Mouse (Mus musculus): Measurements from ENCODE around the gene Gm10277.
"Not testable (repeated sequence)": the region's sequence is repeated elsewhere in the genome, so short reads cannot be mapped to it uniquely, and the experiment has no call there.

Gm10277 gene

GRCm38 (mm10) chr11:77771879-77772713 is 15.5 kb downstream of the Gm10277 start:
- ATAC-seq (ENCODE audit: low TSS enrichment) = no peak

- no peak for ATAC-seq (ENCODE audit: low TSS enrichment)
Measured at GRCm38 (mm10) chr11:77770346-77770745, 17.2 kb downstream of the Gm10277 start.

GRCm38 (mm10) chr11:77769496-77769895 is 18.1 kb downstream of the Gm10277 start:
- no peak for ATAC-seq (ENCODE audit: low TSS enrichment)

- ATAC-seq (ENCODE audit: low TSS enrichment) = peak; percentile 42
Measured at GRCm38 (mm10) chr11:77766351-77767001, 21.1 kb downstream of the Gm10277 start.

GRCm38 (mm10) chr11:77765459-77765777 is 22.1 kb downstream of the Gm10277 start:
- ATAC-seq (ENCODE audit: low TSS enrichment) = no peak

- peak; percentile 50; the same call in 1 of the 2 replicates for ATAC-seq (ENCODE audit: low TSS enrichment)
Measured at GRCm38 (mm10) chr11:77764694-77765458, 22.7 kb downstream of the Gm10277 start.

- 0 out of 2 replicates have a peak, but pooled peaks have one; percentile 8 for ATAC-seq (ENCODE audit: low TSS enrichment)
Measured at GRCm38 (mm10) chr11:77763673-77764340, 23.7 kb downstream of the Gm10277 start.

- ATAC-seq (ENCODE audit: low TSS enrichment) = peak; percentile 59
Measured at GRCm38 (mm10) chr11:77762783-77763672, 24.5 kb downstream of the Gm10277 start, which contains the start of gene Myo18a. TSS of gene Myo18a (plus strand) at chr11:77763246.

GRCm38 (mm10) chr11:77760031-77760430 is 27.5 kb downstream of the Gm10277 start:
- no peak for ATAC-seq (ENCODE audit: low TSS enrichment)

GRCm38 (mm10) chr11:77753469-77753868 is 34.1 kb downstream of the Gm10277 start:
- ATAC-seq (ENCODE audit: low TSS enrichment) = no peak

GRCm38 (mm10) chr11:77752525-77752924 is 35.0 kb downstream of the Gm10277 start:
- no peak for ATAC-seq (ENCODE audit: low TSS enrichment)

- ATAC-seq (ENCODE audit: low TSS enrichment) = no peak
Measured at GRCm38 (mm10) chr11:77748996-77749395, 38.6 kb downstream of the Gm10277 start.

- ATAC-seq (ENCODE audit: low TSS enrichment) = not testable (repeated sequence)
Measured at GRCm38 (mm10) chr11:77747103-77747502, 40.4 kb downstream of the Gm10277 start.

- ATAC-seq (ENCODE audit: low TSS enrichment) = no peak
Measured at GRCm38 (mm10) chr11:77746652-77747051, 40.9 kb downstream of the Gm10277 start.

GRCm38 (mm10) chr11:77743966-77744365 is 43.6 kb downstream of the Gm10277 start:
- ATAC-seq (ENCODE audit: low TSS enrichment) = no peak; the same call in 1 of the 2 replicates

GRCm38 (mm10) chr11:77738555-77738954 is 49.0 kb downstream of the Gm10277 start:
- no peak for ATAC-seq (ENCODE audit: low TSS enrichment)

GRCm38 (mm10) chr11:77737289-77737688 is 50.3 kb downstream of the Gm10277 start:
- peak; percentile 76 for ATAC-seq (ENCODE audit: low TSS enrichment)
